Mouse (Mus musculus) midbrain, postnatal 0 days (tissue): ENCODE measurements at regions not wholly inside any gene's neighbourhood (a gene's known extent, or its start where the extent isn't known, plus 50 kb on each side); places are given as distances from the start of the nearest gene placed in this dataset.
"Not testable (repeated sequence)": the region's sequence is repeated elsewhere in the genome, so short reads cannot be mapped to it uniquely, and the experiment has no call there.

Experiments
- ATAC-seq: fragments of 200-750 bp; cut with Nextera tagmentation; 2 replicates; pipeline ENCODE4 v1.8.0; 2017; ENCODE audit warnings: moderate number of reproducible peaks, mild to moderate bottlenecking, moderate TSS enrichment, moderate library complexity; ENCODE audit not compliant: low FRiP score
- DNase-seq: peaks from one replicate; pipeline ENCODE4 v3.0.0-alpha.2; 2015; ENCODE audit warnings: low spot score
- H3K27ac ChIP-seq: fragments of 300-500 bp; sonication (generic); 2 replicates; pipeline ENCODE4 v1.5.1; 2014; ENCODE audit warnings: low read depth, mild to moderate bottlenecking, low read length, mixed read lengths
- H3K27me3 ChIP-seq: fragments of 300-500 bp; sonication (generic); 2 replicates; pipeline ENCODE4 v1.6.1; 2014; ENCODE audit warnings: low read length, control low read depth, mixed read lengths; ENCODE audit not compliant: insufficient read depth
- H3K36me3 ChIP-seq: fragments of 300-500 bp; sonication (generic); 2 replicates; pipeline ENCODE4 v1.6.1; 2014; ENCODE audit warnings: low read length, control low read depth, mixed read lengths; ENCODE audit not compliant: insufficient read depth
- H3K4me1 ChIP-seq: fragments of 300-500 bp; sonication (generic); 2 replicates; pipeline ENCODE4 v1.6.1; 2014; ENCODE audit warnings: mild to moderate bottlenecking, control low read depth, antibody characterized with exemption, low read length, mixed read lengths; ENCODE audit not compliant: insufficient read depth
- H3K4me2 ChIP-seq: fragments of 300-500 bp; sonication (generic); 2 replicates; pipeline ENCODE4 v1.6.1; 2014; ENCODE audit warnings: low read depth, mild to moderate bottlenecking, low read length, mixed read lengths; ENCODE audit not compliant: poor library complexity, severe bottlenecking
- H3K4me3 ChIP-seq: fragments of 300-500 bp; sonication (generic); 2 replicates; pipeline ENCODE4 v1.5.1; 2014; ENCODE audit warnings: low read depth, mild to moderate bottlenecking, low read length, moderate library complexity
- H3K9ac ChIP-seq: fragments of 300-500 bp; sonication (generic); replicated peaks from 2 replicates; pipeline ENCODE4 v1.6.1; 2014; ENCODE audit warnings: mild to moderate bottlenecking, low read length, moderate library complexity, mixed read lengths; ENCODE audit not compliant: poor library complexity, severe bottlenecking
- H3K9me3 ChIP-seq: fragments of 300-500 bp; sonication (generic); 2 replicates; pipeline ENCODE4 v1.6.1; 2016; ENCODE audit warnings: low read length, control low read depth
- CTCF ChIP-seq: IDR thresholded peaks from 2 replicates; pipeline ENCODE4 v1.5.1; 2016; ENCODE audit warnings: antibody characterized with exemption, mild to moderate bottlenecking
- WGBS: fragments of 180-500 bp; shearing (Covaris S2); extraction: QIAGEN DNeasy Blood & Tissue Kit; methylation state at CpG from one replicate; pipeline ENCODE4 v1.1.7; 2014; 5-methylcytosine and 5-hydroxymethylcytosine counted together

GRCm38 (mm10) chr1:117051311-117051710 is 248.5 kb downstream of the Gm19965 start:
- not testable (repeated sequence) for H3K4me3 ChIP-seq, H3K9me3 ChIP-seq, H3K4me1 ChIP-seq, H3K9ac ChIP-seq, H3K27ac ChIP-seq, H3K36me3 ChIP-seq, H3K27me3 ChIP-seq, ATAC-seq, DNase-seq, H3K4me2 ChIP-seq
- 79% methylated on average over 3 of the region's 3 CpGs for WGBS

- TF ChIP-seq CTCF = no peak
- Histone ChIP-seq H3K27me3 (no peaks in the 10 kb centered on the region), H3K4me1 (no peaks in the 10 kb centered on the region), H3K36me3 (no peaks in the 10 kb centered on the region), H3K4me2 (no peak overlapping the region), H3K4me3 (no peak overlapping the region), H3K9me3 (no peaks in the 10 kb centered on the region), H3K9ac (no peak overlapping the region), H3K27ac (no peak overlapping the region)
- peak; percentile 8 for DNase-seq
- peak; percentile 38; the same call in 1 of the 2 replicates for ATAC-seq
- 63% methylated on average over 4 of the region's 4 CpGs for WGBS
These were observed 264.5 kb downstream of the Gm19965 start for GRCm38 (mm10) chr1:117067151-117067819.

GRCm38 (mm10) chr1:117087136-117087535 is 284.4 kb downstream of the Gm19965 start:
- H3K36me3 ChIP-seq = no peaks in the 10 kb centered on the region
- DNase-seq (no peak), ATAC-seq (no peak)
- H3K27me3 ChIP-seq = no peaks in the 10 kb centered on the region
- TF ChIP-seq CTCF = no peak
- H3K4me3 ChIP-seq = no peak overlapping the region
- no peak overlapping the region for H3K9ac ChIP-seq
- H3K9me3 ChIP-seq = no peaks in the 10 kb centered on the region
- no peaks in the 10 kb centered on the region for H3K4me1 ChIP-seq
- H3K27ac ChIP-seq = no peak overlapping the region
- no peak overlapping the region for H3K4me2 ChIP-seq
- 21% methylated on average over 3 of the region's 3 CpGs for WGBS

GRCm38 (mm10) chr1:117111496-117111895 is 308.7 kb downstream of the Gm19965 start:
- Histone ChIP-seq H3K4me1 (no peaks in the 10 kb centered on the region), H3K9ac (no peak overlapping the region), H3K27me3 (no peaks in the 10 kb centered on the region), H3K36me3 (no peaks in the 10 kb centered on the region), H3K4me3 (no peak overlapping the region), H3K9me3 (no peaks in the 10 kb centered on the region), H3K27ac (no peak overlapping the region), H3K4me2 (no peak overlapping the region)
- no peak for TF ChIP-seq CTCF
- 75% methylated on average over 2 of the region's 2 CpGs for WGBS
- ATAC-seq (no peak), DNase-seq (no peak)

GRCm38 (mm10) chr1:117113918-117114317 is 311.1 kb downstream of the Gm19965 start:
- Histone ChIP-seq H3K4me1 (no peaks in the 10 kb centered on the region), H3K4me3 (no peak overlapping the region), H3K9me3 (no peaks in the 10 kb centered on the region), H3K36me3 (no peaks in the 10 kb centered on the region), H3K9ac (no peak overlapping the region), H3K4me2 (no peak overlapping the region), H3K27me3 (no peaks in the 10 kb centered on the region), H3K27ac (no peak overlapping the region)
- no peak for DNase-seq
- WGBS = 77% methylated on average over 4 of the region's 4 CpGs
- no peak for ATAC-seq
- no peak for TF ChIP-seq CTCF

GRCm38 (mm10) chr1:117122965-117123364 is 320.2 kb downstream of the Gm19965 start:
- peak; percentile 73 for TF ChIP-seq CTCF
- DNase-seq (peak; percentile 58), ATAC-seq (no peak)
- 9% methylated on average over 2 of the region's 2 CpGs for WGBS
- no peak overlapping the region for H3K9ac ChIP-seq
- H3K4me3 ChIP-seq = no peak overlapping the region
- H3K36me3 ChIP-seq = no peaks in the 10 kb centered on the region
- H3K27me3 ChIP-seq = no peaks in the 10 kb centered on the region
- H3K4me1 ChIP-seq = no peaks in the 10 kb centered on the region
- H3K27ac ChIP-seq = no peak overlapping the region
- H3K9me3 ChIP-seq = no peaks in the 10 kb centered on the region
- no peak overlapping the region for H3K4me2 ChIP-seq
